Mouse (Mus musculus): ENCODE data around the gene Nsa2.

The Nsa2 gene

GRCm38 (mm10) chr13:97087421-97087820, 50.3 kb downstream of the Nsa2 start:
- DNase-seq (ENCODE audit: low read depth, low spot score), result no peak

- no peak for DNase-seq (ENCODE audit: low read depth, low spot score)
Measured at GRCm38 (mm10) chr13:97086316-97086715, 51.4 kb downstream of the Nsa2 start.

- DNase-seq (ENCODE audit: low read depth, low spot score), result no peak
Measured at GRCm38 (mm10) chr13:97082432-97082831, 55.3 kb downstream of the Nsa2 start.

GRCm38 (mm10) chr13:97080615-97081014, 57.1 kb downstream of the Nsa2 start:
- no peak for DNase-seq (ENCODE audit: low read depth, low spot score)

GRCm38 (mm10) chr13:97080201-97080600, 57.5 kb downstream of the Nsa2 start:
- DNase-seq (ENCODE audit: low read depth, low spot score), result no peak
